Mouse (Mus musculus) mesoderm, embryonic 11.5 days (tissue): ENCODE data around the gene Chml.

Source experiments
- DNase-seq: peaks from one replicate; pipeline ENCODE4 v3.0.0-alpha.2; 2012; ENCODE audit warnings: low read depth, low spot score

The Chml gene

DNA sequence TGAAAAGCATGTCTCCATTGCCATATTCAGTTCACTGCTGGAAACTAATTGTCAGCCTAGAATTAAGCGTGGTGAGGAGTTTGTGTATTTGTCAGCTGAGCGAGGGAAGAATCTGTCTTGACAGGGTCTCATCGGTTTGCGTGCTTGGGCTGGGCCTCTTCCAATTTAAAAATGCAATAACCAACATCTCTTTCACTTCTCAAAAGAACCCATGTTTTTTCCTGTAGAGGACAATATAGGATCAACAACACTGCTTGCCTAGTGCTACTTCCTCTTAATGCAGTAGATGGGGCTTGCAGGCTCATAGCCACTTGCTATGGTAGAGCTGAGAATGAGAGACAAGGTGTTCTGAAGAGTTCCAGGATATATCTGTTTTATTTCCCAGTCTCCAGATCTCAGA, 32.8 kb downstream of the Chml start:
- DNase-seq, result no peak

DNA sequence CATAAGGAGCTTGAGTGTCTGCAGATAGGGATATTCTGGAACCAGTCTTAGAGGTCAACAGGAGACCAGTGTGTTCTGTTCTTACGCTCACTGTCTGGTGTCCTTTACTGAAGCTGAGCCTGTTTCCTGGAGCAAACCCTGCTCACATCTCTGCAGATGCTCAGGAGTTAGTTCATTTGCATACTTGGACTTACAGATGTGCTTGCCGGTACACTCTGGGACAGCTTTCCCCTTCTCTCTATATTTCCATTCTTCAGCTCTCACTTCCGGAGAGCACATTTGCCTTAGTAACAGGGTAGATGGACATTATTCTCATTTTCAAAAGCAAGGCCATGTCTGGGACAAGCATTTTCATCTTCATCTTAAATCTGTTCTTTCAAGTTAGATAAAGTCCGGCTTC, 44.1 kb downstream of the Chml start:
- DNase-seq, result no peak

DNA sequence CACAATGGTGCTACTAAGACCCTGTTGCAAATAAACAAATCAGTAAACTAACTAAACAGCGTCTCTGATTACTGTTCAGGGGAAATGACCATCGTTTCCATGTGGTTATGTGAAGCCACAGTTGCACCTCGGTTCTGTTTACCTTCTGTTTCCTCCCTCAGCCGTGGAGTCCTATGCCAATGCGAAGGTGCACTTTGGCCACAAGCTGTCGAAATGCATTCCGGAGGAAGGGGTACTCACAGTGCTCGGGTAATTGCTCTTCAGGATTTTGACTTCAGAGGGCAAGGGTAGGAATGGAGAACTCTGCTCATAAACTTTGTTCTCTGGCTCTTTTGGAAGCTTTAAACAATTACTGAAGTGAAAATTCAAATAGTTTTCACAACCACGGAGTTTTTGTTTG, 45.7 kb downstream of the Chml start:
- DNase-seq, result no peak

DNA sequence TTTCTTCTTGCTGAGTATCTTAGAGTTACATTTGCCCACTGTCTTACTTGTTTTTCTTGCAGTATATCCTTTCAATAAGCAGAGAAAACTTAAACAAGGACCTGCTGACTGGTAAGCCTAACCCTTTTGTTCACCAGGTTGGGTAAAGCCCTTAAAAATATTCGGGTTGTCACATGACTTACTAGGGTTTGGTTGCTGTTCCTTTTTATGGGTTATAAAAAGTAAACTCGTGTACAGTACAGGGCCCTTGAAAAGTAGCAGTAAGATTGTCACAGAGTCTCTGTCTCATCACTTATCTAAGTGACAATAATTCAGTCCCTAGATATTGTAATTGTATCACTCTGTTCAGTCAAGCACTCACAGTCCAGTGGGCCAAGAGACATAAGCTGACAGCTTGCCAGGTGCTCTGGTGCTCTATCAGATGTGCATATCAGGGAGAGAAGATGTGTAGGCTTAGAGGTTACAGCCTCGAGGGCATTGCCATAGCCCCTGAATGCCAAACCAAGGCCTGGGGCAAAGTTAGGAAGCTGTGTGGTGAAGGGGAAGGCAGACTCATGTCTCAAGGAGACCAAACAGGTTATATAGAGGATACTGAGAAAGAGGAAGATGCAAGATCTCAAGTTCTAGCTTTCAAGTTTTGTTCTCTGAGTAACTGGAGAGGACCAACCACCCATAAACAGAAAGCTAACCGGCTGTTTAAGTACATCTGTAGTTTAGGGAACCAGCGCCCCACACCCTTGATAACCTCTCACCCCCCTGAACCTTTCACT, 49.0 kb downstream of the Chml start:
- no peak for DNase-seq

DNA sequence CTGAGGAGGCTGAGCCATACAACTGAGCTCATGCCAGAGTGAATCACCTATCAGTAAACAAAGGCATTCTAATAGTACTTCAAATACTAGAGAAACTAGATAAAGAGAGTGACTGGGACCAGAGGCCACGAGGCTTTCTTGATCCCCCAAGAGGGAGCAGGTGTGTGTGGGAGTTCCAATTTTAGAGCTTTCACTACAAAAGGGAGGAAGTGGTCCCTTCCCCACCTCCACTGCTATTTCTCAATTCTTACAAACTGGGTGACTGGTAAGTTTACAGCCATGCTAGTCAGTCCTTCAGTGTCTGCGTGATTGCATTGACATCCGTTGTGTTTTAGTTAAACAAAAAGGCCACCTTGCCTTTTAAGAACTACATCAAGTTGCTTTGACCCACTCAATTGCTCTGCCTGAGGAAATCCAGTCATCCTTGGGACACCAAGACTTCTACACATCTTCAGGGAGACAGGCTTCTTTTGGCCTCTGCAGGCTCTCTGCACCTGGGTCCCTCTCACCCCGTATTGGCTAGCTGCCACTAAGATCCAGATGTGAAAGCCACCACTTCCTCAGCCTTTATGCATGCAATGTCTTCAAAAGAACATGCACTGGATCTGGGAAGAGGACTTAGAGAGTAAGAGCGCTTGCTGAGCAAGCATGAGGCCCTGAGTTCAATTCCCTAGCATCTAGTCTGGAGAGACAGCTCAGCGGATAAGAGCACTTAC, 52.1 kb downstream of the Chml start:
- DNase-seq, result no peak

DNA sequence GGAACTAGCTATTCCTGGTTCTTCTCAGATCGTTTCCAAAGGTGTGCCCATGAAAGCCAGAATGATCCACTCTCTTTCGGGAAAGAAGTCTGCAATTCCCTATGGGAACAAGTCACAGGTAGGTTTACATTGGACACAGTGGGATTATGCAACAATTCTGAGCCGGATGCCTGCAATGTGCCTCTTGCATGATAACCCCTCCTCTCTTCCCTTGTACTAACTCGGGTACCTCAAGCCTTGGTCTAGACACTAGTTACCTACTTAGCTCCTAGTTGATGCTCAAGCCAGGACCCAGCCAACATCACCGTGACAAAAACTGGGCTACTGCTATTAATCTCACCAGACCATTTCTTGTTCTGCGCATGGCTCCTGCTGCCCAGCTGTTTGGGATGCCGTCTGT, 53.6 kb downstream of the Chml start:
- DNase-seq, result no peak

DNA sequence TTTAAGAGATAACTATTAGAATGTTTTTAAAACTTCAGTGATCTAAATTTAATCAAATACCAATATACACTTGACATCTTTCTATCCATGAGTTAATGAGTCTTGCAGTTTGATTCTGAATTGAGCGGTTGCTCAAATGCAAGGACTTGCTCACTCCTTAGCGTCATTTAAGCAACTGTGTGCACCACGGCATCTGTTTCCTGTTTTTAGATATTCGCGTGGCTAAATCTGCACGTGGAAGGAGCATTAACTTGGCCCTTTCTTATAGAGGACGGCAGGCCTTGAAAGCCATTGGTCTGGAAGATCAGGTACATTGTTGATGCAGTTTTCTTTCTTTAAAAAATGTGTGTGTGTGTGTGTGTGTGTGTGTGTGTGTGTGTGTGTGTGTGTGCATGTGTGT, 55.0 kb downstream of the Chml start:
- no peak for DNase-seq

DNA sequence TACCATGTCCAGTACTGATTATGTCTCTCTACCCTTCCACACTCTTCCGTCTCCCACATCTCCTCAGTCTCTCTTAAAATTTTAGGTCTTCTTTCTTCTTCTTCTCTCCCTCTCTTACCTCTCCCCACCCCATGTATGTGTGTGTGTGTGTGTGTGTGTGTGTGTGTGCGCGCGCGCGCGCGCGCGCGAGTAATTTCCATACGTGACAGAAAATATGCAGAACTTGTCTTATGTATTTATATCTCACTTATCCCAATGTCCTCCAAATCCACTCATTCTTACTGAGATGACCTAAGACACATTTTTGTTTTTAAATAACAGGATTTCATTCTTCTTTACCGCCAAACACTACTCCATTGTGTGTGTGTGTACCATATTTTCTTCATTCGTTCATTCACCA, 60.2 kb downstream of the Chml start:
- DNase-seq, result no peak
